Mouse (Mus musculus) Patski (cell line): Measurements from ENCODE around the gene Acvr1c. TPM values are rescaled to one million over a fixed set of nuclear protein-coding genes. Genes with fewer than 3 reads are reported as not detected.

Experiments
- ATAC-seq: fragments of 100-300 bp; one replicate; pipeline ENCODE4 v1.8.0; 2021
- CTCF ChIA-PET: fragments of 350-600 bp; sonication (Branson Sonifier 250); formaldehyde crosslinking; loops from one replicate; lab custom pipeline; 2022; ENCODE audit warnings: inconsistent platforms; lab: Charles Lee
- POLR2A ChIA-PET: fragments of 350-600 bp; sonication (Branson Sonifier 250); formaldehyde crosslinking; loops from one replicate; lab custom pipeline; 2022; ENCODE audit warnings: antibody characterized with exemption, inconsistent platforms; lab: Charles Lee
- DNase-seq: peaks from one replicate; pipeline ENCODE4 v3.0.0-alpha.2; 2011; ENCODE audit warnings: low read depth, low spot score
- H3K27me3 ChIP-seq: fragments of 371-371 bp; one replicate; pipeline ENCODE4 v1.5.1; 2021
- CTCF ChIP-seq: fragments of 100-300 bp; IDR thresholded peaks from one replicate; pipeline ENCODE4 v1.5.1; 2021
- in situ Hi-C: fragments of 300-500 bp; cut with MboI; formaldehyde crosslinking; loops from 3 replicates; pipeline ENCODE4 v1.11.1; 2018; ENCODE audit warnings: low pct_unique_long_range_greater_than_20kb, mixed read lengths
- polyA plus RNA-seq: library from polyadenylated mRNA; unstranded; gene quantifications from one replicate; pipeline ENCODE4 v1.2.3, GENCODE M21; 2021

Gene Acvr1c
- polyA plus RNA-seq, 1 experiment from 2014 or later = not detected

- DNase-seq (no peak), ATAC-seq (no peak)
- CTCF ChIA-PET = interaction anchor here (1.3 kb wide), 1 partner anchor 12 kb away, joined by 3 read pairs; no protein-coding TSS in a partner anchor
- peaks cover 8% of the 10 kb centered on the region for H3K27me3 ChIP-seq
- POLR2A ChIA-PET = no interaction called here
- no peak for TF ChIP-seq CTCF
- in situ Hi-C loops = loop anchor here (10.0 kb wide), 2 partner anchors 85 to 235 kb away; partner anchors contain the start of gene Ermn
Observed at GRCm38 (mm10) chr2:58289331-58289730, 68.4 kb downstream of the Acvr1c start.

- peaks cover 21% of the 10 kb centered on the region for H3K27me3 ChIP-seq
- DNase-seq (peak; percentile 6), ATAC-seq (peak; percentile 80)
- in situ Hi-C loops = loop anchor here (10.0 kb wide), 2 partner anchors 78 to 228 kb away; partner anchors contain the start of gene Ermn
- ChIA-PET POLR2A (no interaction called here), CTCF (interaction anchor here (0.9 to 5.4 kb wide), 7 partner anchors 12 to 233 kb away, joined by 3 to 32 read pairs (median 4); partner anchors contain the start of gene Ermn)
- TF ChIP-seq CTCF = peak; percentile 83
Observed at GRCm38 (mm10) chr2:58282259-58282910, 75.3 kb downstream of the Acvr1c start.

GRCm38 (mm10) chr2:58281046-58281445 is 76.6 kb downstream of the Acvr1c start:
- no peak for TF ChIP-seq CTCF
- H3K27me3 ChIP-seq = peaks cover 19% of the 10 kb centered on the region
- DNase-seq (no peak), ATAC-seq (no peak)
- CTCF ChIA-PET = interaction anchor here (0.8 to 5.4 kb wide), 6 partner anchors 10 to 227 kb away, joined by 3 to 32 read pairs (median 4); partner anchors contain the start of gene Ermn
- POLR2A ChIA-PET = no interaction called here
- in situ Hi-C loops = loop anchor here (10.0 kb wide), 2 partner anchors 76 to 226 kb away; partner anchors contain the start of gene Ermn

- no peak for DNase-seq
- ATAC-seq = no peak
- no peak for TF ChIP-seq CTCF
- CTCF ChIA-PET = interaction anchor here (1.2 kb wide), 1 partner anchor 233 kb away, joined by 3 read pairs; no protein-coding TSS in a partner anchor
- POLR2A ChIA-PET = no interaction called here
- peaks cover 13% of the 10 kb centered on the region for H3K27me3 ChIP-seq
- in situ Hi-C loops = no loop called here
Observed at GRCm38 (mm10) chr2:58279163-58279562, 78.5 kb downstream of the Acvr1c start.

GRCm38 (mm10) chr2:58276454-58276853 is 81.2 kb downstream of the Acvr1c start:
- ChIA-PET POLR2A (interaction anchor here (0.7 kb wide), 1 partner anchor 145 kb away, joined by 3 read pairs; no protein-coding TSS in a partner anchor), CTCF (interaction anchor here (0.7 kb wide), 1 partner anchor 221 kb away, joined by 3 read pairs; no protein-coding TSS in a partner anchor)
- in situ Hi-C loops = no loop called here
- peaks cover 33% of the 10 kb centered on the region for H3K27me3 ChIP-seq
- ATAC-seq (no peak), DNase-seq (no peak)
- no peak for TF ChIP-seq CTCF

DNA sequence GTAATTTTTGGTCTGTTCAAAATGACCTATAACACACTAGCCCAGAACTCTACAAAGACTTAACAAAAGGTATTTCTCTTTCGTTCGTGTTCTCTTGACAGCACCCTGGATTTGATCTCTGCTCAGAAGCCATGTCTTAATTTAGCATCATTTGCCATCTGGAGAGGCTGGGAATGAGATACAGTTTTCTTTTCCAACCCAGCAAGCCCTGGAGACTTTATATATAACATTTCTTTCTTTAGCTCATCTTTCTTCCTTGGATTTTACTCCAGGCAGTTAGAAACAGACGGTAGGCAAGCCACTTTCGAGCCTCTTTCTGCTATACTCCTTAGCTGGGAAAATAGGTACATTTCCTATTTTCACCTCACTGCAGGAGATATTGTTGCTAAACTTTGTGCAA is 117.1 kb downstream of the Acvr1c start:
- ATAC-seq (no peak), DNase-seq (no peak)
- peaks cover 22% of the 10 kb centered on the region for H3K27me3 ChIP-seq
- no peak for TF ChIP-seq CTCF
- ChIA-PET POLR2A (no interaction called here), CTCF (no interaction called here)
- in situ Hi-C loops = no loop called here

- TF ChIP-seq CTCF = no peak
- in situ Hi-C loops = no loop called here
- no peak for DNase-seq
- no peak for ATAC-seq
- ChIA-PET POLR2A (no interaction called here), CTCF (no interaction called here)
- peaks cover 8% of the 10 kb centered on the region for H3K27me3 ChIP-seq
Observed at GRCm38 (mm10) chr2:58237487-58237886, 120.2 kb downstream of the Acvr1c start.

Other genes starting within 250 kb of the Acvr1c start
- 11.5 TPM for gene Cytip, start 162.4 kb downstream of the Acvr1c start, polyA plus RNA-seq
- not detected for gene Gm17409, start 112.2 kb upstream of the Acvr1c start, polyA plus RNA-seq
- 23.3 TPM for gene Acvr1, start 209.3 kb upstream of the Acvr1c start, polyA plus RNA-seq
- gene Upp2, start 209.4 kb upstream of the Acvr1c start, polyA plus RNA-seq = 3.6 TPM